Mouse (Mus musculus) spleen, postnatal 10 days (tissue): ENCODE measurements around the gene 1700022I11Rik.
A peak's percentile ranks its signal among the peaks of the same experiment; 100 is the strongest.

Source experiments
- DNase-seq, 2 experiments: peaks; one replicate each; pipeline ENCODE4 v3.0.0; 2021 to 2022; ENCODE audit warnings: low spot score in 2 of 2

Gene 1700022I11Rik

GRCm38 (mm10) chr4:42969304-42969703 is at the start of gene 1700022I11Rik:
TSS of gene 1700022I11Rik (plus strand) at chr4:42969604.
- DNase-seq: no peak

- DNase-seq: no peak
These were observed 48.7 kb upstream of the 1700022I11Rik start for GRCm38 (mm10) chr4:42920726-42921125.

- no peak for DNase-seq
These were observed 47.9 kb upstream of the 1700022I11Rik start for GRCm38 (mm10) chr4:42921536-42921935.

- DNase-seq: no peak
These were observed 47.3 kb upstream of the 1700022I11Rik start for GRCm38 (mm10) chr4:42922056-42922455.

- no peak for DNase-seq
These were observed 46.9 kb upstream of the 1700022I11Rik start for GRCm38 (mm10) chr4:42922461-42922860.

GRCm38 (mm10) chr4:42924095-42924710 is 45.2 kb upstream of the 1700022I11Rik start:
- DNase-seq: no peak

GRCm38 (mm10) chr4:42928209-42928608 is 41.2 kb upstream of the 1700022I11Rik start:
- DNase-seq: no peak

- no peak for DNase-seq
These were observed 40.5 kb upstream of the 1700022I11Rik start for GRCm38 (mm10) chr4:42928952-42929351.

GRCm38 (mm10) chr4:42932229-42932969 is 37.0 kb upstream of the 1700022I11Rik start:
- peak in 1 of 2 experiments; percentile 3 for DNase-seq

- peak in 1 of 2 experiments; percentile 47 for DNase-seq
These were observed 35.8 kb upstream of the 1700022I11Rik start for GRCm38 (mm10) chr4:42933630-42934029.

- DNase-seq: no peak
These were observed 28.0 kb upstream of the 1700022I11Rik start for GRCm38 (mm10) chr4:42941396-42941795.

- DNase-seq: no peak
These were observed 26.1 kb upstream of the 1700022I11Rik start for GRCm38 (mm10) chr4:42943341-42943740.

- DNase-seq: no peak
These were observed 25.2 kb upstream of the 1700022I11Rik start for GRCm38 (mm10) chr4:42944185-42944584.

- no peak for DNase-seq
These were observed 24.4 kb upstream of the 1700022I11Rik start for GRCm38 (mm10) chr4:42945043-42945442.

GRCm38 (mm10) chr4:42945445-42945844 is 24.0 kb upstream of the 1700022I11Rik start:
- no peak for DNase-seq

- DNase-seq: peak in 1 of 2 experiments; percentile 69
These were observed 23.5 kb upstream of the 1700022I11Rik start for GRCm38 (mm10) chr4:42945952-42946351.

- DNase-seq: no peak
These were observed 22.6 kb upstream of the 1700022I11Rik start for GRCm38 (mm10) chr4:42946733-42947290.

- no peak for DNase-seq
These were observed 20.9 kb upstream of the 1700022I11Rik start for GRCm38 (mm10) chr4:42948527-42948926.

- DNase-seq: no peak
These were observed 20.2 kb upstream of the 1700022I11Rik start for GRCm38 (mm10) chr4:42949051-42949675.

- peak; percentile 90 to 91 for DNase-seq
These were observed 19.7 kb upstream of the 1700022I11Rik start, which contains the start of gene Dnajb5 for GRCm38 (mm10) chr4:42949676-42950051. TSS of gene Dnajb5 (plus strand) at chr4:42949814.

- peak in 1 of 2 experiments; percentile 82 for DNase-seq
These were observed 19.3 kb upstream of the 1700022I11Rik start for GRCm38 (mm10) chr4:42950065-42950558.
